Mouse (Mus musculus): ENCODE data around the gene Camsap1.

- no peak for TF ChIP-seq CHD2 (IDR thresholded peaks at IDR 0.05; ENCODE audit: low read length)
- no peak for TF ChIP-seq EP300 (IDR thresholded peaks at IDR 0.05; ENCODE audit: low read depth in 1 of 2, low read length in 2 of 2)
- no peak for TF ChIP-seq USF1 (IDR thresholded peaks at IDR 0.05; ENCODE audit: low read depth, low read length)
Measured at GRCm38 (mm10) chr2:26022258-26022565, 39.1 kb upstream of the Camsap1 start.
